Mouse (Mus musculus): ENCODE measurements around the gene Aym1. TPM values are rescaled to one million over a fixed set of nuclear protein-coding genes. Genes with fewer than 3 reads are reported as not detected.

Gene Aym1
- polyA plus RNA-seq, 1 experiment from 2014 or later = not detected

DNA sequence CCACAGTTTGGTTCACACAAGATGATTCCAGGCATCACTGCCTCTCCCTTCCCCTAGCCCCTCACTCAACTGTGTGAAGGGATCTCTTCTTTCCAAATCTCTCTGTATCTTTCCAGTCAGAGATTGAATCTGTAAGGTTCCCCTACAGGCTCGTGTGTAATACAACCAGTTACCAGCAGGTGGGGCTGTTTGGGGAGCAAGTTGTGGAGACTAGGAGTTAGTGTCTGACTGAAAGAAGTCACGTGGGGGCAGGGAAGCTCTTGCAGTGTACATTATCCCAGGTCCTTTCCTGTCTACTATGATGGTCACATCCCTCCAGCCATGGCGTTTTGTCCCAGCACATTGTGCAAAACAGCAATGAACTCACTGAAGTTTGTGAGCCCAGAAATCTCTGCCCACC, 18.7 kb downstream of the Aym1 start:
- no peaks in the 10 kb centered on the region for H3K9me3 ChIP-seq
- no peak overlapping the region for H3K27ac ChIP-seq (replicated peaks)
- peaks cover 13% of the 10 kb centered on the region for H3K4me1 ChIP-seq
- H3K4me3 ChIP-seq = no peak overlapping the region
- 26% methylated on average over 3 of the region's 3 CpGs for WGBS
- no peak for ATAC-seq (ENCODE audit: low FRiP score, low read depth)
- peaks cover 8% of the 10 kb centered on the region; the same call in 1 of the 2 replicates for H3K27me3 ChIP-seq
- H3K36me3 ChIP-seq = no peaks in the 10 kb centered on the region
- no peak overlapping the region for H3K9ac ChIP-seq (replicated peaks)
- H3K4me2 ChIP-seq (replicated peaks) = no peak overlapping the region

- WGBS = 76% methylated on average over 1 of the region's 1 CpGs
- no peak for ATAC-seq (ENCODE audit: low FRiP score, low read depth)
- peaks cover 13% of the 10 kb centered on the region for H3K4me1 ChIP-seq
- H3K27me3 ChIP-seq = peaks cover 8% of the 10 kb centered on the region; the same call in 1 of the 2 replicates
- no peaks in the 10 kb centered on the region for H3K9me3 ChIP-seq
- no peak overlapping the region for H3K4me3 ChIP-seq
- H3K36me3 ChIP-seq = no peaks in the 10 kb centered on the region
- H3K4me2 ChIP-seq (replicated peaks) = no peak overlapping the region
- H3K9ac ChIP-seq (replicated peaks) = no peak overlapping the region
- no peak overlapping the region for H3K27ac ChIP-seq (replicated peaks)
Observed at GRCm38 (mm10) chr5:113376292-113376691, 19.2 kb downstream of the Aym1 start.

DNA sequence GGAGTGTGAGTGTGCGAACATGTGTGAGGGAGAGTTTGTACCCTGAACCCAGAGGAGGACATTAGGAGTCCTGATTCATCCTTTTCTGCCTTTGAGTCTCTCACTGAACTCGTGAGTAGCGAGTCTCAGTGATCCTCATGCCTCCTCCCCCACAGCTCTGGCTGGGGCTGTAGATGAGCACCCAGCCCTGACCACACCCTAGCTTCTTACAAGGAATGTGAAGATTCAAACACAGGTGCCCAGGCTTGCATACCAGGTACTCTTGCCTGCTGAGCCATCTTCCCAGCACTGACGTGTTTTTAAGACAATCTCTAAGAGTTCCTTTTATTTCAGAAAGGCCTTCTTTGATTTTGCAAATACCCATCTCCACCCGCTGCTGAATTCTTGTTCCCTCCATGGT, 22.3 kb downstream of the Aym1 start:
- ATAC-seq (ENCODE audit: low FRiP score, low read depth) = no peak
- no peaks in the 10 kb centered on the region for H3K36me3 ChIP-seq
- H3K9me3 ChIP-seq = no peaks in the 10 kb centered on the region
- no peaks in the 10 kb centered on the region; the same call in 1 of the 2 replicates for H3K27me3 ChIP-seq
- WGBS = 70% methylated on average over 5 of the region's 5 CpGs
- H3K4me3 ChIP-seq = no peak overlapping the region
- no peak overlapping the region for H3K9ac ChIP-seq (replicated peaks)
- H3K27ac ChIP-seq (replicated peaks) = no peak overlapping the region
- no peaks in the 10 kb centered on the region for H3K4me1 ChIP-seq
- no peak overlapping the region for H3K4me2 ChIP-seq (replicated peaks)

DNA sequence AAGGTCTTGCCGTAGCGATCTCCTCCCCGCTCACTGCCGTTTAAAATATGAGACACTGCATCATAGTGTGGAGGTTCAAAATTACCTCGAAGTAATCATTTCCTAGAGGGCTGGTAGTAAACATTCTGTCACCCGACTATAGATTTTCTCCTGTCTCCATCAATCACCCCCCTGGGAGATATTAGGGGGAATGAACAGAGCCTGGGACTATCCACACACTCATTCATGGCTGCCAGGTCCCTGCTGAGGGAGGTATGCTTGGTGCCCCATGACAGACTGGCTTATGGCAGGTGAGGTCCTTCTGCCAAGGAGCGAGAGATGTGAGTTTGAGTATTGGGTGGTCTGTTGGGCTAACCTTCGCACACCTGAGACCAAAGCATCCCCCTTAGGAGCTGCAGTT, 23.5 kb downstream of the Aym1 start:
- no peaks in the 10 kb centered on the region for H3K36me3 ChIP-seq
- no peaks in the 10 kb centered on the region for H3K4me1 ChIP-seq
- H3K4me3 ChIP-seq = no peak overlapping the region
- H3K27ac ChIP-seq (replicated peaks) = no peak overlapping the region
- ATAC-seq (ENCODE audit: low FRiP score, low read depth) = no peak
- H3K9ac ChIP-seq (replicated peaks) = no peak overlapping the region
- H3K9me3 ChIP-seq = no peaks in the 10 kb centered on the region
- no peak overlapping the region for H3K4me2 ChIP-seq (replicated peaks)
- WGBS = 89% methylated on average over 8 of the region's 8 CpGs
- H3K27me3 ChIP-seq = no peaks in the 10 kb centered on the region; the same call in 1 of the 2 replicates

DNA sequence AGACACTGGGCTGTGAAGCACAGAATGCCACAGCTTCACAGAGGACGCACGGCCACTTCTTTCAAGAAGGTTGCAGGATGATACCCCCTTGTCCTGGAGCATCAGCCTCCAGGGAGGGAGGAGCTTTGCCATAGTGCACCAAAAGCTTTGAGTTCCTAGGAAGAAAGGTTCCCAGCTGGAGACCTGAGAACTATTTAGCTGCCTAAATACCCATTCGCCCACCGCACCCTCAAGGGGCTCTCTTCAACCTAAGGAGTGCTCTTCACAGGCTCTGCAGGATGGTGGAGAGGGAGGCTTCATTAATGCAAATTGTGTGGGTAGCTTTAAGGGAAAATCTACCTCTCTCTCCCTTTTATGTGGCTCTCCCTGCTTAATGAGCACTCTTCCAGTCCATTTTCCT, 25.5 kb downstream of the Aym1 start:
- no peaks in the 10 kb centered on the region for H3K36me3 ChIP-seq
- no peaks in the 10 kb centered on the region for H3K4me1 ChIP-seq
- no peaks in the 10 kb centered on the region; the same call in 1 of the 2 replicates for H3K27me3 ChIP-seq
- no peak overlapping the region for H3K4me3 ChIP-seq
- 0 out of 2 replicates have a peak overlapping the region, but pooled peaks have one; percentile 12 for H3K27ac ChIP-seq (replicated peaks)
- H3K9me3 ChIP-seq = no peaks in the 10 kb centered on the region
- WGBS = 40% methylated on average over 4 of the region's 4 CpGs
- H3K4me2 ChIP-seq (replicated peaks) = no peak overlapping the region
- no peak for ATAC-seq (ENCODE audit: low FRiP score, low read depth)
- no peak overlapping the region for H3K9ac ChIP-seq (replicated peaks)

GRCm38 (mm10) chr5:113393766-113394165, 36.7 kb downstream of the Aym1 start:
- no peak for ATAC-seq (ENCODE audit: low FRiP score, low read depth)
- Histone ChIP-seq H3K4me3 (no peak overlapping the region), H3K27me3 (no peaks in the 10 kb centered on the region; the same call in 1 of the 2 replicates), H3K9ac (replicated peaks) (no peak overlapping the region), H3K4me2 (replicated peaks) (no peak overlapping the region), H3K27ac (replicated peaks) (no peak overlapping the region), H3K4me1 (no peaks in the 10 kb centered on the region), H3K36me3 (no peaks in the 10 kb centered on the region), H3K9me3 (no peaks in the 10 kb centered on the region)
- 58% methylated on average over 8 of the region's 8 CpGs for WGBS

- no peaks in the 10 kb centered on the region for H3K4me1 ChIP-seq
- 51% methylated on average over 17 of the region's 17 CpGs for WGBS
- no peak overlapping the region for H3K9ac ChIP-seq (replicated peaks)
- H3K36me3 ChIP-seq = no peaks in the 10 kb centered on the region
- H3K4me3 ChIP-seq = no peak overlapping the region
- H3K9me3 ChIP-seq = peaks cover 4% of the 10 kb centered on the region; the same call in 1 of the 2 replicates
- no peaks in the 10 kb centered on the region; the same call in 1 of the 2 replicates for H3K27me3 ChIP-seq
- H3K4me2 ChIP-seq (replicated peaks) = no peak overlapping the region
- 0 out of 2 replicates have a peak overlapping the region, but pooled peaks have one; percentile 30 for H3K27ac ChIP-seq (replicated peaks)
- ATAC-seq (ENCODE audit: low FRiP score, low read depth) = no peak
Observed at GRCm38 (mm10) chr5:113396286-113396934, 39.3 kb downstream of the Aym1 start.

- Histone ChIP-seq H3K9ac (replicated peaks) (no peak overlapping the region), H3K27ac (replicated peaks) (no peak overlapping the region), H3K4me2 (replicated peaks) (no peak overlapping the region), H3K9me3 (peaks cover 4% of the 10 kb centered on the region; the same call in 1 of the 2 replicates), H3K36me3 (no peaks in the 10 kb centered on the region), H3K4me1 (no peaks in the 10 kb centered on the region), H3K4me3 (no peak overlapping the region), H3K27me3 (no peaks in the 10 kb centered on the region; the same call in 1 of the 2 replicates)
- WGBS = 86% methylated on average over 17 of the region's 17 CpGs
- ATAC-seq (ENCODE audit: low FRiP score, low read depth) = no peak
Observed at GRCm38 (mm10) chr5:113397443-113398317, 40.6 kb downstream of the Aym1 start.

DNA sequence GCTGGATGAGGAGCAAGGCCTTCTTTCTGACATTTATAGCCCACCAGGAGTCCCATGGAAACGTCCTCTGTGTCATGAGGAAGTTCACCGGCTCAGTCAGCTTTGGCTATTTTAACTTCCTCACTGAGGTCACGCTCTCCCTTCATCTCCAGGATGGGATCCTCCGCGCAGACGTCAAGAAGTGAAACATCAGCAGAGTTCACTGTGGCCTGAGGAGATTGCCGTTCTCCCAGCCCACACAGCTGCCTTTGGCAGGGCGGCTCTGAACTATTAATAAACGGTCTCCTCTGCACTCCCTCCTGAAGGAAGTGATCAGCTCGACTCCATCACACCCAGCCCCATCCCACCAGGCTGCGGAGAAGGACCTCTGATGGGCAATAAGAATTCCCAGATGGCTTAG, 45.6 kb downstream of the Aym1 start:
- ATAC-seq (ENCODE audit: low FRiP score, low read depth) = no peak
- Histone ChIP-seq H3K27me3 (no peaks in the 10 kb centered on the region), H3K4me2 (replicated peaks) (no peak overlapping the region), H3K4me1 (no peaks in the 10 kb centered on the region), H3K4me3 (no peak overlapping the region), H3K9ac (replicated peaks) (no peak overlapping the region), H3K36me3 (no peaks in the 10 kb centered on the region), H3K9me3 (peaks cover 4% of the 10 kb centered on the region; the same call in 1 of the 2 replicates), H3K27ac (replicated peaks) (no peak overlapping the region)
- WGBS = 71% methylated on average over 11 of the region's 11 CpGs

GRCm38 (mm10) chr5:113407346-113407745, 50.3 kb downstream of the Aym1 start:
- no peaks in the 10 kb centered on the region for H3K36me3 ChIP-seq
- H3K27me3 ChIP-seq = no peaks in the 10 kb centered on the region
- no peak overlapping the region for H3K4me2 ChIP-seq (replicated peaks)
- 6% methylated on average over 3 of the region's 3 CpGs for WGBS
- H3K4me1 ChIP-seq = no peaks in the 10 kb centered on the region
- no peak overlapping the region for H3K4me3 ChIP-seq
- no peaks in the 10 kb centered on the region for H3K9me3 ChIP-seq
- H3K27ac ChIP-seq (replicated peaks) = no peak overlapping the region
- H3K9ac ChIP-seq (replicated peaks) = no peak overlapping the region
- ATAC-seq (ENCODE audit: low FRiP score, low read depth) = no peak
